Mouse (Mus musculus): ENCODE measurements around the gene Gpr84. TPM values are rescaled to one million over a fixed set of nuclear protein-coding genes. Genes with fewer than 3 reads are reported as not detected.

Gene Gpr84
- not detected for polyA plus RNA-seq (2017; shearing (Covaris generic))

GRCm38 (mm10) chr15:103310365-103310910 is at the start of gene Gpr84:
Gene Gpr84 (minus strand): TSS chr15:103310612.

GRCm38 (mm10) chr15:103339961-103340337 is 29.5 kb upstream of the Gpr84 start, which contains the start of gene Zfp385a:
Gene Zfp385a (minus strand): TSS chr15:103340093.

GRCm38 (mm10) chr15:103272419-103273279 is 37.8 kb downstream of the Gpr84 start, which contains the start of gene Copz1:
Gene Copz1 (plus strand): TSS chr15:103272714.

Other genes with a start within 250 kb of the Gpr84 start
- gene Smug1, start 143.5 kb downstream of the Gpr84 start, polyA plus RNA-seq (2017; shearing (Covaris generic)), result 4.1 TPM
- 10.3 TPM for gene Cbx5, start 70.8 kb downstream of the Gpr84 start, polyA plus RNA-seq (2017; shearing (Covaris generic))
- 147 TPM for gene Hnrnpa1, start 70.2 kb downstream of the Gpr84 start, polyA plus RNA-seq (2017; shearing (Covaris generic))
- 1.0 TPM for gene Nfe2, start 52.2 kb downstream of the Gpr84 start, polyA plus RNA-seq (2017; shearing (Covaris generic))
- gene Copz1, start 37.9 kb downstream of the Gpr84 start, polyA plus RNA-seq (2017; shearing (Covaris generic)), result 128 TPM
- gene Zfp385a, start 29.5 kb upstream of the Gpr84 start, polyA plus RNA-seq (2017; shearing (Covaris generic)), result not detected
- not detected for gene Itga5, start 56.2 kb upstream of the Gpr84 start, polyA plus RNA-seq (2017; shearing (Covaris generic))
- gene Gtsf1, start 119.9 kb upstream of the Gpr84 start, polyA plus RNA-seq (2017; shearing (Covaris generic)), result not detected
- not detected for gene Gtsf2, start 137.9 kb upstream of the Gpr84 start, polyA plus RNA-seq (2017; shearing (Covaris generic))
- gene Nckap1l, start 143.2 kb upstream of the Gpr84 start, polyA plus RNA-seq (2017; shearing (Covaris generic)), result 95.8 TPM
- gene Pde1b, start 192.4 kb upstream of the Gpr84 start, polyA plus RNA-seq (2017; shearing (Covaris generic)), result 3.5 TPM
- not detected for gene Ppp1r1a, start 227.4 kb upstream of the Gpr84 start, polyA plus RNA-seq (2017; shearing (Covaris generic))